Mouse (Mus musculus): ENCODE data around the gene Sod1.

GRCm38 (mm10) chr16:90233702-90234101, 13.1 kb downstream of the Sod1 start:
- TF ChIP-seq POLR2A (IDR thresholded peaks at IDR 0.05; ENCODE audit: extremely low read depth, insufficient read depth, low read length), result no peak
- TF ChIP-seq CTCF (IDR thresholded peaks at IDR 0.05; ENCODE audit: extremely low read depth, insufficient read depth, low read length), result no peak
